Mouse (Mus musculus): ENCODE results near the gene Efna4.

DNA sequence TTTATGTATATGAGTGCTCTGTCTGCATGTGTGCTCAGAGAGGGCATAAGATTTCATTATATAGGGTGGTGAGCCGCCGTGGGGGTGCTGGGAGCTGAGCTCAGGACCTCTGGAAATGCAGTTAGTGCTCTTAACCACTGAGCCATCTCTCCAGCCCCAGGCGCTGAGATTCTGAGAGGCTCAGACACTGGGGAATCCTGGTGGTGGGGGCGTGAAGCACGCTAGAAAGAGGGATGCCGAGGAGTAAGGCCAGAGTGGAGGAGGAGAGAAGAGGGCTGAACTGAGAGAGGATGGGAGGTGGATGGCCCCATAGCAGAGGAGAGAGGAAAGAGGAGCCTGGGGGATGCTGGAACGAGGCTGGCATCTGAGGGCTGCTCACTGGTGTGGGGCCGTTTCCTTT lies 26.8 kb upstream of the Efna4 start:
- TF ChIP-seq POLR2A (IDR thresholded peaks at IDR 0.05; ENCODE audit: borderline replicate concordance, insufficient read depth, low read length) (no peak), CTCF (IDR thresholded peaks at IDR 0.05; ENCODE audit: borderline replicate concordance, insufficient read depth, low read depth, low read length) (no peak)
